Mouse (Mus musculus): ENCODE data around the gene Ccdc33. TPM values are rescaled to one million over a fixed set of nuclear protein-coding genes. Genes with fewer than 3 reads are reported as not detected.

Gene Ccdc33
- 0.09 and 0.54 TPM in 2 replicates for polyA plus RNA-seq (2014; fragmentation: Nextera tagmentation; extraction: Ambion mirVana)

- Histone ChIP-seq H3K27ac (replicated peaks; ENCODE audit: low read depth, low read length) (no peak within 1 kb of the TSS), H3K36me3 (ENCODE audit: control insufficient read depth, insufficient read depth, low read length) (no peaks in the 10 kb centered on the region), H3K4me3 (replicated peaks; ENCODE audit: low read depth, low read length) (no peak within 1 kb of the TSS), H3K9me3 (ENCODE audit: control insufficient read depth, low read length) (no peaks in the 10 kb centered on the region), H3K4me1 (ENCODE audit: control insufficient read depth, insufficient read depth, low read length) (peaks cover 23% of the 10 kb centered on the region), H3K27me3 (ENCODE audit: control insufficient read depth, insufficient read depth, low read length) (no peaks in the 10 kb centered on the region), H3K9ac (replicated peaks; ENCODE audit: low read length) (no peak within 1 kb of the TSS), H3K4me2 (ENCODE audit: low read length) (no peak within 1 kb of the TSS)
- ATAC-seq (ENCODE audit: low FRiP score, low TSS enrichment) (no peak), DNase-seq (no peak)
- 29% methylated on average over 2 of the region's 2 CpGs for WGBS
These were observed at the start of gene Ccdc33 for GRCm38 (mm10) chr9:58118671-58119070. Ccdc33 (minus strand) TSS chr9:58118823.

GRCm38 (mm10) chr9:58165779-58166178, 47.2 kb upstream of the Ccdc33 start:
- H3K4me3 ChIP-seq (replicated peaks; ENCODE audit: low read depth, low read length) = no peak overlapping the region

GRCm38 (mm10) chr9:58163146-58163545, 44.5 kb upstream of the Ccdc33 start:
- Histone ChIP-seq H3K27me3 (ENCODE audit: control insufficient read depth, insufficient read depth, low read length) (no peaks in the 10 kb centered on the region), H3K9me3 (ENCODE audit: control insufficient read depth, low read length) (no peaks in the 10 kb centered on the region), H3K4me2 (ENCODE audit: low read length) (no peak overlapping the region), H3K9ac (replicated peaks; ENCODE audit: low read length) (no peak overlapping the region), H3K27ac (replicated peaks; ENCODE audit: low read depth, low read length) (no peak overlapping the region), H3K36me3 (ENCODE audit: control insufficient read depth, insufficient read depth, low read length) (no peaks in the 10 kb centered on the region), H3K4me1 (ENCODE audit: control insufficient read depth, insufficient read depth, low read length) (no peaks in the 10 kb centered on the region), H3K4me3 (replicated peaks; ENCODE audit: low read depth, low read length) (no peak overlapping the region)
- ATAC-seq (ENCODE audit: low FRiP score, low TSS enrichment) (no peak), DNase-seq (no peak)
- WGBS = 75% methylated on average over 5 of the region's 5 CpGs

More at GRCm38 (mm10) chr9:58165779-58166178, 47.2 kb upstream of the Ccdc33 start:
- Histone ChIP-seq H3K9me3 (ENCODE audit: control insufficient read depth, low read length) (no peaks in the 10 kb centered on the region), H3K27me3 (ENCODE audit: control insufficient read depth, insufficient read depth, low read length) (no peaks in the 10 kb centered on the region), H3K9ac (replicated peaks; ENCODE audit: low read length) (no peak overlapping the region), H3K4me1 (ENCODE audit: control insufficient read depth, insufficient read depth, low read length) (no peaks in the 10 kb centered on the region), H3K36me3 (ENCODE audit: control insufficient read depth, insufficient read depth, low read length) (no peaks in the 10 kb centered on the region), H3K27ac (replicated peaks; ENCODE audit: low read depth, low read length) (no peak overlapping the region), H3K4me2 (ENCODE audit: low read length) (no peak overlapping the region)
- WGBS = 73% methylated on average over 1 of the region's 1 CpGs
- no peak for DNase-seq
- ATAC-seq (ENCODE audit: low FRiP score, low TSS enrichment) = no peak

- Histone ChIP-seq H3K27me3 (ENCODE audit: control insufficient read depth, insufficient read depth, low read length) (no peaks in the 10 kb centered on the region), H3K4me1 (ENCODE audit: control insufficient read depth, insufficient read depth, low read length) (no peaks in the 10 kb centered on the region), H3K27ac (replicated peaks; ENCODE audit: low read depth, low read length) (no peak overlapping the region), H3K9me3 (ENCODE audit: control insufficient read depth, low read length) (no peaks in the 10 kb centered on the region), H3K36me3 (ENCODE audit: control insufficient read depth, insufficient read depth, low read length) (no peaks in the 10 kb centered on the region), H3K4me3 (replicated peaks; ENCODE audit: low read depth, low read length) (no peak overlapping the region), H3K9ac (replicated peaks; ENCODE audit: low read length) (no peak overlapping the region), H3K4me2 (ENCODE audit: low read length) (no peak overlapping the region)
- no peak for ATAC-seq (ENCODE audit: low FRiP score, low TSS enrichment)
- no peak for DNase-seq
- WGBS = 91% methylated on average over 3 of the region's 3 CpGs
These were observed 43.5 kb upstream of the Ccdc33 start for GRCm38 (mm10) chr9:58162173-58162572.

GRCm38 (mm10) chr9:58160315-58160714, 41.7 kb upstream of the Ccdc33 start:
- ATAC-seq (ENCODE audit: low FRiP score, low TSS enrichment) (no peak), DNase-seq (no peak)
- H3K36me3 ChIP-seq (ENCODE audit: control insufficient read depth, insufficient read depth, low read length) = no peaks in the 10 kb centered on the region
- H3K27ac ChIP-seq (replicated peaks; ENCODE audit: low read depth, low read length) = no peak overlapping the region
- no peaks in the 10 kb centered on the region for H3K9me3 ChIP-seq (ENCODE audit: control insufficient read depth, low read length)
- WGBS = 88% methylated on average over 5 of the region's 5 CpGs
- no peaks in the 10 kb centered on the region for H3K27me3 ChIP-seq (ENCODE audit: control insufficient read depth, insufficient read depth, low read length)
- H3K4me1 ChIP-seq (ENCODE audit: control insufficient read depth, insufficient read depth, low read length) = no peaks in the 10 kb centered on the region
- no peak overlapping the region for H3K4me2 ChIP-seq (ENCODE audit: low read length)
- H3K4me3 ChIP-seq (replicated peaks; ENCODE audit: low read depth, low read length) = no peak overlapping the region
- H3K9ac ChIP-seq (replicated peaks; ENCODE audit: low read length) = no peak overlapping the region

GRCm38 (mm10) chr9:58159855-58160254, 41.2 kb upstream of the Ccdc33 start:
- Histone ChIP-seq H3K9ac (replicated peaks; ENCODE audit: low read length) (no peak overlapping the region), H3K27me3 (ENCODE audit: control insufficient read depth, insufficient read depth, low read length) (no peaks in the 10 kb centered on the region), H3K4me3 (replicated peaks; ENCODE audit: low read depth, low read length) (no peak overlapping the region), H3K9me3 (ENCODE audit: control insufficient read depth, low read length) (no peaks in the 10 kb centered on the region), H3K27ac (replicated peaks; ENCODE audit: low read depth, low read length) (no peak overlapping the region), H3K36me3 (ENCODE audit: control insufficient read depth, insufficient read depth, low read length) (no peaks in the 10 kb centered on the region), H3K4me1 (ENCODE audit: control insufficient read depth, insufficient read depth, low read length) (no peaks in the 10 kb centered on the region), H3K4me2 (ENCODE audit: low read length) (no peak overlapping the region)
- ATAC-seq (ENCODE audit: low FRiP score, low TSS enrichment) (no peak), DNase-seq (no peak)
- WGBS = 74% methylated on average over 4 of the region's 4 CpGs

GRCm38 (mm10) chr9:58158541-58159311, 40.1 kb upstream of the Ccdc33 start:
- Histone ChIP-seq H3K9ac (replicated peaks; ENCODE audit: low read length) (no peak overlapping the region), H3K27me3 (ENCODE audit: control insufficient read depth, insufficient read depth, low read length) (no peaks in the 10 kb centered on the region), H3K27ac (replicated peaks; ENCODE audit: low read depth, low read length) (0 out of 2 replicates have a peak overlapping the region, but pooled peaks have one; percentile 13), H3K4me2 (ENCODE audit: low read length) (no peak overlapping the region), H3K36me3 (ENCODE audit: control insufficient read depth, insufficient read depth, low read length) (no peaks in the 10 kb centered on the region), H3K4me3 (replicated peaks; ENCODE audit: low read depth, low read length) (no peak overlapping the region), H3K9me3 (ENCODE audit: control insufficient read depth, low read length) (no peaks in the 10 kb centered on the region), H3K4me1 (ENCODE audit: control insufficient read depth, insufficient read depth, low read length) (no peaks in the 10 kb centered on the region)
- no peak for ATAC-seq (ENCODE audit: low FRiP score, low TSS enrichment)
- 47% methylated on average over 7 of the region's 7 CpGs for WGBS
- no peak for DNase-seq

- 80% methylated on average over 13 of the region's 13 CpGs for WGBS
- no peaks in the 10 kb centered on the region for H3K36me3 ChIP-seq (ENCODE audit: control insufficient read depth, insufficient read depth, low read length)
- no peak overlapping the region for H3K4me2 ChIP-seq (ENCODE audit: low read length)
- no peak for DNase-seq
- H3K4me1 ChIP-seq (ENCODE audit: control insufficient read depth, insufficient read depth, low read length) = no peaks in the 10 kb centered on the region
- H3K27me3 ChIP-seq (ENCODE audit: control insufficient read depth, insufficient read depth, low read length) = no peaks in the 10 kb centered on the region
- no peak overlapping the region for H3K9ac ChIP-seq (replicated peaks; ENCODE audit: low read length)
- no peak overlapping the region for H3K27ac ChIP-seq (replicated peaks; ENCODE audit: low read depth, low read length)
- H3K4me3 ChIP-seq (replicated peaks; ENCODE audit: low read depth, low read length) = no peak overlapping the region
- no peak for ATAC-seq (ENCODE audit: low FRiP score, low TSS enrichment)
- no peaks in the 10 kb centered on the region for H3K9me3 ChIP-seq (ENCODE audit: control insufficient read depth, low read length)
These were observed 39.2 kb upstream of the Ccdc33 start for GRCm38 (mm10) chr9:58157838-58158237.
